Mouse (Mus musculus) right cerebral cortex, postnatal 10 days (tissue): ENCODE results near the gene Tifab.
A peak's percentile ranks its signal among the peaks of the same experiment; 100 is the strongest.
"Not testable (repeated sequence)": the region's sequence is repeated elsewhere in the genome, so short reads cannot be mapped to it uniquely, and the experiment has no call there.

Experiments
- DNase-seq, 2 experiments: peaks; one replicate each; pipeline ENCODE4 v3.0.0; 2021; ENCODE audit warnings: low spot score in 2 of 2

Tifab gene

GRCm38 (mm10) chr13:56178416-56179035, at the start of gene Tifab:
Gene Tifab, minus strand, starts transcription at chr13:56178885.
- DNase-seq, result no peak

GRCm38 (mm10) chr13:56226175-56226954, 47.7 kb upstream of the Tifab start:
- peak; percentile 82 to 84 for DNase-seq

GRCm38 (mm10) chr13:56223625-56224024, 44.9 kb upstream of the Tifab start:
- no peak for DNase-seq

GRCm38 (mm10) chr13:56222849-56223246, 44.2 kb upstream of the Tifab start:
- DNase-seq, result no peak

- DNase-seq, result peak; percentile 64 to 66
Measured at GRCm38 (mm10) chr13:56221995-56222848, 43.5 kb upstream of the Tifab start.

GRCm38 (mm10) chr13:56221129-56221910, 42.6 kb upstream of the Tifab start:
- DNase-seq, result peak; percentile 72 to 73

- no peak for DNase-seq
Measured at GRCm38 (mm10) chr13:56219254-56219653, 40.6 kb upstream of the Tifab start.

GRCm38 (mm10) chr13:56216090-56216489, 37.4 kb upstream of the Tifab start:
- DNase-seq, result no peak

GRCm38 (mm10) chr13:56214633-56215032, 35.9 kb upstream of the Tifab start:
- peak in 1 of 2 experiments; percentile 50 for DNase-seq

GRCm38 (mm10) chr13:56209067-56209411, 30.4 kb upstream of the Tifab start:
- no peak for DNase-seq

GRCm38 (mm10) chr13:56208225-56209066, 29.8 kb upstream of the Tifab start:
- DNase-seq, result no peak

GRCm38 (mm10) chr13:56199506-56199905, 20.8 kb upstream of the Tifab start:
- no peak for DNase-seq

GRCm38 (mm10) chr13:56197473-56198266, 19.0 kb upstream of the Tifab start:
- DNase-seq, result peak; percentile 91 to 93

- no peak for DNase-seq
Measured at GRCm38 (mm10) chr13:56197031-56197430, 18.3 kb upstream of the Tifab start.

GRCm38 (mm10) chr13:56195824-56196223, 17.1 kb upstream of the Tifab start:
- not testable (repeated sequence) for DNase-seq

- not testable (repeated sequence) for DNase-seq
Measured at GRCm38 (mm10) chr13:56194181-56194580, 15.5 kb upstream of the Tifab start.

- no peak for DNase-seq
Measured at GRCm38 (mm10) chr13:56191225-56191624, 12.5 kb upstream of the Tifab start.

- no peak for DNase-seq
Measured at GRCm38 (mm10) chr13:56189688-56190087, 11.0 kb upstream of the Tifab start.

GRCm38 (mm10) chr13:56183687-56184086, 5.0 kb upstream of the Tifab start:
- no peak for DNase-seq

GRCm38 (mm10) chr13:56181424-56181823, 2.7 kb upstream of the Tifab start:
- peak; percentile 53 to 61 for DNase-seq
